Mouse (Mus musculus): ENCODE data around the gene Abcc6. TPM values are rescaled to one million over a fixed set of nuclear protein-coding genes. Genes with fewer than 3 reads are reported as not detected.

Abcc6 gene
- polyA plus RNA-seq, 1 experiment from 2014 or later: 3.3 TPM

- no peak overlapping the region for H3K9ac ChIP-seq
- no peaks in the 10 kb centered on the region for H3K4me1 ChIP-seq (replicated peaks)
- no peak for ATAC-seq
- WGBS: 59% methylated on average over 3 of the region's 3 CpGs
- no peak overlapping the region for H3K4me3 ChIP-seq (replicated peaks)
- H3K36me3 ChIP-seq: no peaks in the 10 kb centered on the region
- no peak overlapping the region for H3K27ac ChIP-seq
- no peaks in the 10 kb centered on the region for H3K9me3 ChIP-seq
- H3K4me2 ChIP-seq (replicated peaks): no peak overlapping the region
- H3K27me3 ChIP-seq (replicated peaks): no peaks in the 10 kb centered on the region
Observed at GRCm38 (mm10) chr7:46019594-46019993, 10.5 kb downstream of the Abcc6 start.

GRCm38 (mm10) chr7:46013266-46014010 lies 16.7 kb downstream of the Abcc6 start:
- Histone ChIP-seq H3K4me1 (replicated peaks) (peaks cover 13% of the 10 kb centered on the region), H3K27ac (no peak overlapping the region), H3K4me2 (replicated peaks) (no peak overlapping the region), H3K27me3 (replicated peaks) (no peaks in the 10 kb centered on the region), H3K9ac (no peak overlapping the region), H3K4me3 (replicated peaks) (no peak overlapping the region), H3K36me3 (no peaks in the 10 kb centered on the region), H3K9me3 (no peaks in the 10 kb centered on the region)
- ATAC-seq: peak; percentile 80
- WGBS: 20% methylated on average over 9 of the region's 9 CpGs

- no peak overlapping the region for H3K27ac ChIP-seq
- no peak overlapping the region for H3K4me3 ChIP-seq (replicated peaks)
- peaks cover 13% of the 10 kb centered on the region for H3K4me1 ChIP-seq (replicated peaks)
- no peaks in the 10 kb centered on the region for H3K36me3 ChIP-seq
- H3K9me3 ChIP-seq: no peaks in the 10 kb centered on the region
- ATAC-seq: no peak
- no peaks in the 10 kb centered on the region for H3K27me3 ChIP-seq (replicated peaks)
- no peak overlapping the region for H3K9ac ChIP-seq
- no peak overlapping the region for H3K4me2 ChIP-seq (replicated peaks)
Observed at GRCm38 (mm10) chr7:46012121-46012520, 18.0 kb downstream of the Abcc6 start.

- Histone ChIP-seq H3K9me3 (no peaks in the 10 kb centered on the region), H3K4me3 (replicated peaks) (no peak overlapping the region), H3K4me1 (replicated peaks) (peaks cover 13% of the 10 kb centered on the region), H3K36me3 (no peaks in the 10 kb centered on the region), H3K27me3 (replicated peaks) (no peaks in the 10 kb centered on the region), H3K9ac (no peak overlapping the region), H3K27ac (no peak overlapping the region), H3K4me2 (replicated peaks) (no peak overlapping the region)
- WGBS: 7% methylated on average over 5 of the region's 5 CpGs
- peak; percentile 46; the same call in 1 of the 2 replicates for ATAC-seq
Observed at GRCm38 (mm10) chr7:46009578-46009977, 20.5 kb downstream of the Abcc6 start.

GRCm38 (mm10) chr7:46002748-46003147 lies 27.4 kb downstream of the Abcc6 start:
- Histone ChIP-seq H3K27ac (no peak overlapping the region), H3K4me2 (replicated peaks) (no peak overlapping the region), H3K4me3 (replicated peaks) (no peak overlapping the region), H3K9ac (no peak overlapping the region), H3K9me3 (no peaks in the 10 kb centered on the region), H3K36me3 (no peaks in the 10 kb centered on the region), H3K27me3 (replicated peaks) (no peaks in the 10 kb centered on the region), H3K4me1 (replicated peaks) (no peaks in the 10 kb centered on the region)
- WGBS: 55% methylated on average over 4 of the region's 4 CpGs
- no peak for ATAC-seq

- no peak for ATAC-seq
- WGBS: 90% methylated on average over 4 of the region's 4 CpGs
- Histone ChIP-seq H3K27ac (no peak overlapping the region), H3K4me3 (replicated peaks) (no peak overlapping the region), H3K4me1 (replicated peaks) (no peaks in the 10 kb centered on the region), H3K4me2 (replicated peaks) (no peak overlapping the region), H3K27me3 (replicated peaks) (no peaks in the 10 kb centered on the region), H3K9ac (no peak overlapping the region), H3K36me3 (no peaks in the 10 kb centered on the region), H3K9me3 (no peaks in the 10 kb centered on the region)
Observed at GRCm38 (mm10) chr7:46000577-46000976, 29.5 kb downstream of the Abcc6 start.

GRCm38 (mm10) chr7:45992470-45992869 lies 37.6 kb downstream of the Abcc6 start:
- Histone ChIP-seq H3K27ac (no peak overlapping the region), H3K9ac (no peak overlapping the region), H3K36me3 (no peaks in the 10 kb centered on the region), H3K9me3 (no peaks in the 10 kb centered on the region), H3K4me3 (replicated peaks) (no peak overlapping the region), H3K27me3 (replicated peaks) (no peaks in the 10 kb centered on the region), H3K4me2 (replicated peaks) (no peak overlapping the region), H3K4me1 (replicated peaks) (no peaks in the 10 kb centered on the region)
- ATAC-seq: no peak
- 80% methylated on average over 8 of the region's 8 CpGs for WGBS

- H3K4me1 ChIP-seq (replicated peaks): no peaks in the 10 kb centered on the region
- no peaks in the 10 kb centered on the region for H3K36me3 ChIP-seq
- no peak overlapping the region for H3K4me2 ChIP-seq (replicated peaks)
- no peak for ATAC-seq
- H3K9ac ChIP-seq: no peak overlapping the region
- H3K4me3 ChIP-seq (replicated peaks): no peak overlapping the region
- H3K9me3 ChIP-seq: no peaks in the 10 kb centered on the region
- 75% methylated on average over 1 of the region's 1 CpGs for WGBS
- H3K27ac ChIP-seq: no peak overlapping the region
- H3K27me3 ChIP-seq (replicated peaks): no peaks in the 10 kb centered on the region
Observed at GRCm38 (mm10) chr7:45988344-45988743, 41.8 kb downstream of the Abcc6 start.

- no peaks in the 10 kb centered on the region for H3K9me3 ChIP-seq
- H3K4me2 ChIP-seq (replicated peaks): no peak overlapping the region
- H3K4me1 ChIP-seq (replicated peaks): no peaks in the 10 kb centered on the region
- WGBS: 72% methylated on average over 4 of the region's 6 CpGs
- no peak overlapping the region for H3K9ac ChIP-seq
- no peak for ATAC-seq
- H3K27me3 ChIP-seq (replicated peaks): no peaks in the 10 kb centered on the region
- no peaks in the 10 kb centered on the region for H3K36me3 ChIP-seq
- no peak overlapping the region for H3K27ac ChIP-seq
- no peak overlapping the region for H3K4me3 ChIP-seq (replicated peaks)
Observed at GRCm38 (mm10) chr7:45986893-45987292, 43.2 kb downstream of the Abcc6 start.

- ATAC-seq: no peak
- WGBS: 85% methylated on average over 5 of the region's 5 CpGs
Observed at GRCm38 (mm10) chr7:45981612-45982011, 48.5 kb downstream of the Abcc6 start.

GRCm38 (mm10) chr7:45974512-45974911 lies 55.6 kb downstream of the Abcc6 start:
- Histone ChIP-seq H3K4me2 (replicated peaks) (no peak overlapping the region), H3K36me3 (no peaks in the 10 kb centered on the region), H3K9ac (no peak overlapping the region), H3K4me3 (replicated peaks) (no peak overlapping the region), H3K27me3 (replicated peaks) (no peaks in the 10 kb centered on the region), H3K27ac (no peak overlapping the region), H3K9me3 (no peaks in the 10 kb centered on the region), H3K4me1 (replicated peaks) (no peaks in the 10 kb centered on the region)
- 63% methylated on average over 6 of the region's 6 CpGs for WGBS
- ATAC-seq: 0 out of 2 replicates have a peak, but pooled peaks have one; percentile 45

More at GRCm38 (mm10) chr7:45981612-45982011, 48.5 kb downstream of the Abcc6 start:
- no peak overlapping the region for H3K27ac ChIP-seq
- H3K9ac ChIP-seq: no peak overlapping the region
- H3K4me2 ChIP-seq (replicated peaks): no peak overlapping the region
- H3K27me3 ChIP-seq (replicated peaks): no peaks in the 10 kb centered on the region
- H3K4me3 ChIP-seq (replicated peaks): no peak overlapping the region
- no peaks in the 10 kb centered on the region for H3K4me1 ChIP-seq (replicated peaks)
- no peaks in the 10 kb centered on the region for H3K36me3 ChIP-seq
- H3K9me3 ChIP-seq: no peaks in the 10 kb centered on the region

- no peak overlapping the region for H3K4me2 ChIP-seq (replicated peaks)
- WGBS: 33% methylated on average over 6 of the region's 6 CpGs
- no peaks in the 10 kb centered on the region for H3K27me3 ChIP-seq (replicated peaks)
- no peak overlapping the region for H3K4me3 ChIP-seq (replicated peaks)
- H3K36me3 ChIP-seq: no peaks in the 10 kb centered on the region
- H3K9ac ChIP-seq: no peak overlapping the region
- ATAC-seq: no peak
- no peaks in the 10 kb centered on the region for H3K9me3 ChIP-seq
- no peak overlapping the region for H3K27ac ChIP-seq
- H3K4me1 ChIP-seq (replicated peaks): no peaks in the 10 kb centered on the region
Observed at GRCm38 (mm10) chr7:45974103-45974502, 56.0 kb downstream of the Abcc6 start.

- H3K4me1 ChIP-seq (replicated peaks): no peaks in the 10 kb centered on the region
- H3K9me3 ChIP-seq: no peaks in the 10 kb centered on the region
- H3K36me3 ChIP-seq: no peaks in the 10 kb centered on the region
- H3K27ac ChIP-seq: no peak overlapping the region
- no peak overlapping the region for H3K9ac ChIP-seq
- WGBS: 83% methylated on average over 6 of the region's 6 CpGs
- no peak overlapping the region for H3K4me2 ChIP-seq (replicated peaks)
- no peak overlapping the region for H3K4me3 ChIP-seq (replicated peaks)
- no peak for ATAC-seq
- no peaks in the 10 kb centered on the region for H3K27me3 ChIP-seq (replicated peaks)
Observed at GRCm38 (mm10) chr7:45973271-45973687, 56.8 kb downstream of the Abcc6 start.
